Mouse (Mus musculus) right cerebral cortex, postnatal 36 days (tissue): Measurements from ENCODE around the gene Ece1.

Experiments
- DNase-seq, 2 experiments: peaks; one replicate each; pipeline ENCODE4 v3.0.0; 2022; ENCODE audit warnings: low spot score in 2 of 2, mixed read lengths in 1 of 2

Ece1 gene

GRCm38 (mm10) chr4:137855741-137856341 is 6.2 kb upstream of the Ece1 start:
- no peak for DNase-seq

- DNase-seq: no peak
Observed at GRCm38 (mm10) chr4:137857116-137857515, 4.9 kb upstream of the Ece1 start.

GRCm38 (mm10) chr4:137858371-137858770 is 3.7 kb upstream of the Ece1 start:
- DNase-seq: no peak

GRCm38 (mm10) chr4:137861461-137862011 is 501 bp upstream of the Ece1 start:
- DNase-seq: no peak

- DNase-seq: no peak
Observed at GRCm38 (mm10) chr4:137862516-137863240, 641 bp downstream of the Ece1 start.

- DNase-seq: no peak
Observed at GRCm38 (mm10) chr4:137864031-137864430, 2.0 kb downstream of the Ece1 start.

- peak in 1 of 2 experiments; percentile 74 for DNase-seq
Observed at GRCm38 (mm10) chr4:137864769-137865168, 2.7 kb downstream of the Ece1 start.

GRCm38 (mm10) chr4:137865221-137865641 is 3.2 kb downstream of the Ece1 start:
- peak in 1 of 2 experiments; percentile 70 for DNase-seq

- no peak for DNase-seq
Observed at GRCm38 (mm10) chr4:137866206-137866863, 4.3 kb downstream of the Ece1 start.

- no peak for DNase-seq
Observed at GRCm38 (mm10) chr4:137867225-137867624, 5.2 kb downstream of the Ece1 start.

GRCm38 (mm10) chr4:137867675-137868257 is 5.7 kb downstream of the Ece1 start:
- no peak for DNase-seq

GRCm38 (mm10) chr4:137869667-137870274 is 7.7 kb downstream of the Ece1 start:
- no peak for DNase-seq

GRCm38 (mm10) chr4:137870979-137871378 is 8.9 kb downstream of the Ece1 start:
- no peak for DNase-seq

GRCm38 (mm10) chr4:137871431-137871830 is 9.4 kb downstream of the Ece1 start:
- no peak for DNase-seq

GRCm38 (mm10) chr4:137874337-137874736 is 12.3 kb downstream of the Ece1 start:
- DNase-seq: no peak

GRCm38 (mm10) chr4:137874826-137875225 is 12.8 kb downstream of the Ece1 start:
- no peak for DNase-seq

GRCm38 (mm10) chr4:137875466-137876092 is 13.5 kb downstream of the Ece1 start:
- DNase-seq: no peak

- no peak for DNase-seq
Observed at GRCm38 (mm10) chr4:137876834-137877233, 14.8 kb downstream of the Ece1 start.

- DNase-seq: no peak
Observed at GRCm38 (mm10) chr4:137877432-137877881, 15.4 kb downstream of the Ece1 start.

GRCm38 (mm10) chr4:137879383-137880156 is 17.5 kb downstream of the Ece1 start:
- DNase-seq: no peak
